Mouse (Mus musculus) testis, adult 2 months (tissue): ENCODE measurements around the gene Zfp775. TPM values are rescaled to one million over a fixed set of nuclear protein-coding genes. Genes with fewer than 3 reads are reported as not detected.

Experiments used
- H3K27ac ChIP-seq: fragments of 200-500 bp; 2 replicates; pipeline ENCODE4 v1.5.1; 2012; ENCODE audit warnings: low read depth, low read length; ENCODE audit not compliant: control insufficient read depth, insufficient read depth
- H3K27me3 ChIP-seq: fragments of 200-500 bp; 2 replicates; pipeline ENCODE4 v1.6.1; 2012; ENCODE audit warnings: mild to moderate bottlenecking, low read length, moderate library complexity; ENCODE audit not compliant: control insufficient read depth, insufficient read depth
- H3K36me3 ChIP-seq: fragments of 200-500 bp; 2 replicates; pipeline ENCODE4 v1.6.1; 2012; ENCODE audit warnings: mild to moderate bottlenecking, low read length; ENCODE audit not compliant: control insufficient read depth, insufficient read depth
- H3K4me1 ChIP-seq: fragments of 200-500 bp; 2 replicates; pipeline ENCODE4 v1.6.1; 2012; ENCODE audit warnings: low read length; ENCODE audit not compliant: control insufficient read depth, insufficient read depth
- H3K4me3 ChIP-seq: fragments of 200-500 bp; 2 replicates; pipeline ENCODE4 v1.5.1; 2012; ENCODE audit warnings: low read depth, mild to moderate bottlenecking, low read length, moderate library complexity, mixed read lengths; ENCODE audit not compliant: control insufficient read depth
- CTCF ChIP-seq: fragments of 200-500 bp; IDR thresholded peaks from 2 replicates; pipeline ENCODE4 v1.5.1; 2012; ENCODE audit warnings: low read depth, mild to moderate bottlenecking, inconsistent platforms, low read length, moderate library complexity; ENCODE audit not compliant: control insufficient read depth, insufficient read depth, insufficient replicate concordance
- POLR2A ChIP-seq: fragments of 200-500 bp; IDR thresholded peaks from 2 replicates; pipeline ENCODE4 v1.6.1; 2012; ENCODE audit warnings: low read depth, mild to moderate bottlenecking, inconsistent platforms, low read length, moderate library complexity; ENCODE audit not compliant: control insufficient read depth
- polyA plus RNA-seq: library from polyadenylated mRNA; depleted of rRNA; stranded (reverse); fragments of >200 nt; gene quantifications from 2 replicates; pipeline ENCODE4 v1.2.3, GENCODE M21; 2012

The Zfp775 gene
- polyA plus RNA-seq, 1 experiment = 1.8 TPM

DNA sequence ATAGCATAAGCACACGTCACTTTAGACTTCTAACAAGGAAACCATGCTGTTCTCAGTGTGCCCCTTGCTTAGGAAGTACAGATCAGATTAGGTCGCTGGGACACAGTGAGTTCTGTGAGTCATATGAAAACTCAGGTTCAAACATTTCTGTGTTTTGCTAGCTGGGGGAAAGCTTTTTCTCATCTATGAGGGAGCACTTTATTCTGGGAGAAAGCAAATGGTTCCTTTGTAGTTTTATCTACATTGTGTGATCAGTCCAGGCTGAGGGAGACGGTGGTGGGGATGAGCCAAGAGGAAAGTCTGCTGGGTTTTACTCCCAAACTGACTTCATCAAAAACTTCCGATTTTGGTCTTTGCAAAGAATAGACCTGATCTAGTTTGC lies 44.4 kb downstream of the Zfp775 start:
- Histone ChIP-seq H3K36me3 (no peaks in the 10 kb centered on the region), H3K27me3 (no peaks in the 10 kb centered on the region), H3K27ac (no peak overlapping the region), H3K4me1 (no peaks in the 10 kb centered on the region; the same call in 1 of the 2 replicates), H3K4me3 (no peak overlapping the region)
- no peak for TF ChIP-seq POLR2A
- no peak for TF ChIP-seq CTCF

DNA sequence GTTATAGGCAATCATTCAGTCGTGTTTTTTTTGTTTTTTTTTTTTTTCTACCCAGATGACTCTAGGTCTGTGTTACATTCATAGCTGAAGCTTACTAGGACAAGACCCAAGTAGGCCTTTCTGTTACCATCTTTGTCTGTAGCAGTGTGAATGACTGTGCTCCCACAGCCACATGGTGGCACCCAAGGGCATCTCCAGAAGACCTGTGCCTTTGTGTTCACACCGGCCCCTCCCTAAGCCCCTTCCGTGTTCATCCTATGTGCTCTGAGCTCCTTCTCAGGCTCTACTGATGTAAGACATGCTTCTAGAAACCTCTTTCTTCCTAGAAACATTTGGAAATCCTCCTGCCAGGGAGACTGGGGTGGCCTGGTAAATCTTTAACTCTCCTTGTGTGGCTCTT lies 45.1 kb downstream of the Zfp775 start, which contains the start of gene Gimap8:
Gimap8 (plus strand) TSS at position 240 of the 400 bp plus-strand sequence.
- TF ChIP-seq CTCF (peak; percentile 19; the same call in 1 of the 2 replicates), POLR2A (no peak)
- H3K4me3 ChIP-seq = no peak within 1 kb of the TSS
- no peak within 1 kb of the TSS for H3K27ac ChIP-seq

GRCm38 (mm10) chr6:48647611-48648010 lies 45.7 kb downstream of the Zfp775 start:
- H3K4me1 ChIP-seq = no peaks in the 10 kb centered on the region; the same call in 1 of the 2 replicates
- no peaks in the 10 kb centered on the region for H3K36me3 ChIP-seq
- H3K4me3 ChIP-seq = no peak overlapping the region
- H3K27me3 ChIP-seq = no peaks in the 10 kb centered on the region
- H3K27ac ChIP-seq = no peak overlapping the region
- TF ChIP-seq CTCF (no peak), POLR2A (no peak)

More for the DNA sequence above, 45.1 kb downstream of the Zfp775 start, which contains the start of gene Gimap8:
- no peaks in the 10 kb centered on the region for H3K36me3 ChIP-seq
- H3K27me3 ChIP-seq = no peaks in the 10 kb centered on the region
- no peaks in the 10 kb centered on the region; the same call in 1 of the 2 replicates for H3K4me1 ChIP-seq

DNA sequence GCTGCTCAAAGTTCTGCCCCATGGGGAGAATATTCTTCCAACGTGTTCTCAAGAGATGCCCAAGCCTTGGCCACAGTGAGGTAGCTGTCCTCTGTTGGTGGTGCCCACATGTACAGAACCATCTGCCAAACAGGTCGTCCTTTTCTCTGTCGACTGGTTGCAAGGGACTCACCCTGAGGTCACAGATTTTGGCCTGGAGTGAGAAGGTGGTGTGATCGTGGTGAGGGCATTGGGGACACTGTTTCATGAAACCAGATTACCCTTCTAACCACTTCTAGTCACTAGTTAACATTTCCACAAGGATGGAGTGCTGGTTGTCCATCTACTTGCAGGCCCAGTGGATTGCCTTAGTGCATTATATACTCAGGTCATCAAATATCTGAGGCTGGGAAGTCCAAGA lies 46.9 kb downstream of the Zfp775 start:
- Histone ChIP-seq H3K36me3 (no peaks in the 10 kb centered on the region), H3K4me3 (no peak overlapping the region), H3K4me1 (no peaks in the 10 kb centered on the region; the same call in 1 of the 2 replicates), H3K27ac (no peak overlapping the region), H3K27me3 (no peaks in the 10 kb centered on the region)
- TF ChIP-seq POLR2A (no peak), CTCF (no peak)

DNA sequence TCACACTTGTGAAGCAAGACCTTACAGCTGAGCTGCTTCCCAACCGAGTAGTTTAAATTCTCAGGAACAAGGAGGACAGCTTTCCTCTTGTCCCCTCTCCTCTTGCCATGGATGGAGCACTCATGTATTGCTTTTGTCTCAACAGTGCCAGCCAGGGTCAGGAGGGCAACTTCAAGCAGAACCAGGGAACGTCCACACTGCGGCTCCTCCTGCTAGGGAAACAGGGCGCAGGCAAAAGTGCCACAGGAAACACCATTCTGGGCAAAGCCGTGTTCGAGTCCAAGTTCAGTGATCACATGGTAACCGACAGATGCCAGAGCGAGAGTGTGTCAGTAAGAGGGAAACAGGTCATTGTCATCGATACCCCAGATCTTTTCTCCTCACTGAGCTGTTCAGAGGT lies 48.2 kb downstream of the Zfp775 start:
- no peaks in the 10 kb centered on the region; the same call in 1 of the 2 replicates for H3K4me1 ChIP-seq
- H3K27ac ChIP-seq = no peak overlapping the region
- no peaks in the 10 kb centered on the region for H3K36me3 ChIP-seq
- H3K4me3 ChIP-seq = no peak overlapping the region
- TF ChIP-seq POLR2A (no peak), CTCF (no peak)
- no peaks in the 10 kb centered on the region for H3K27me3 ChIP-seq

DNA sequence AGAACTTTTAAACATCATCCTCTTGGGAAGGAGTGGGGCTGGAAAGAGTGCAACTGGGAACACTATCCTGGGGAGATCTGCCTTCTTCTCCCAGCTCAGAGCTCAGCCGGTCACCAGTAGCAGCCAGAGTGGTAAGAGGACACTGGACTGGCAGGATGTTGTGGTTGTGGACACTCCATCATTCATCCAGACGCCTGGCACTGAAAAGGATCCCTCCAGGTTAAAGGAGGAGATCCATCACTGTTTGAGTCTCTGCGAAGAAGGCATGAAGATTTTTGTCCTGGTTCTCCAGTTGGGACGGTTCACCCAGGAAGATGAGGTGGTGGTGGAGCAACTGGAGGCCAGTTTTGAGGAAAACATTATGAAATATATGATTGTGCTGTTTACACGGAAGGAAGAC lies 56.9 kb downstream of the Zfp775 start:
- Histone ChIP-seq H3K27ac (no peak overlapping the region), H3K4me3 (no peak overlapping the region), H3K27me3 (no peaks in the 10 kb centered on the region), H3K4me1 (no peaks in the 10 kb centered on the region), H3K36me3 (no peaks in the 10 kb centered on the region)
- no peak for TF ChIP-seq POLR2A
- TF ChIP-seq CTCF = no peak

DNA sequence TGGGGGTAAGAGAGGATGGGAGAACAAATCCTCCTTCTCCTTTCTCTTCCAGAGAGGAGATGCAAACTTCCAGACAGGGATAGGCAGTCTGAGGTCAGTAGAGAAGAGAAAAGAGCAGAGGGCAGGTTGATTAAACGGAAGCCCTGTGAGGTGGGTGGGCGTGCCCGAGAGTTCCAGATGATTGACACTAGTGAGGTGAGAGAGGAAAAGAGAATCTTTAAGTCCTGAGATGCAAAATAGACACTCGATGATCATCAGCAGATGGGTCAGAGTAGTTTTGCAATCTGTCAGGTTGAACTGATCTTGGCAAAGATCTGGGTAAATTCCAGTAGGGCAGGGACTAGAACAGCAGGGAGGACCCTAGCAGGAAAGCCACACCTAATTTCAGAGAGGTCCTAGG lies 62.9 kb downstream of the Zfp775 start:
- TF ChIP-seq POLR2A (no peak), CTCF (no peak)
- no peaks in the 10 kb centered on the region for H3K27me3 ChIP-seq
- H3K36me3 ChIP-seq = no peaks in the 10 kb centered on the region
- H3K4me3 ChIP-seq = no peak overlapping the region
- H3K27ac ChIP-seq = no peak overlapping the region
- H3K4me1 ChIP-seq = no peaks in the 10 kb centered on the region; the same call in 1 of the 2 replicates
